Mouse (Mus musculus): ENCODE measurements around the gene Rpl5.

GRCm38 (mm10) chr5:107869701-107870100 lies 30.6 kb upstream of the Rpl5 start:
- TF ChIP-seq POLR2A (IDR thresholded peaks at IDR 0.05; ENCODE audit: borderline replicate concordance, control insufficient read depth, low read depth, low read length) (no peak), CTCF (IDR thresholded peaks at IDR 0.05; ENCODE audit: control insufficient read depth, insufficient read depth, low read length) (no peak)
